Mouse (Mus musculus): ENCODE results near the gene Snx29. TPM values are rescaled to one million over a fixed set of nuclear protein-coding genes. Genes with fewer than 3 reads are reported as not detected.
"Not testable (repeated sequence)": the region's sequence is repeated elsewhere in the genome, so short reads cannot be mapped to it uniquely, and the experiment has no call there.

Snx29 gene
- polyA plus RNA-seq, 1 experiment = 24.4 TPM

GRCm38 (mm10) chr16:11331030-11331429, 8.3 kb downstream of the Snx29 start:
- 85% methylated on average over 1 of the region's 1 CpGs for WGBS
- H3K4me3 ChIP-seq (replicated peaks; ENCODE audit: control insufficient read depth, low read depth, low read length) = no peak overlapping the region
- no peak for TF ChIP-seq POLR2A (IDR thresholded peaks at IDR 0.05; ENCODE audit: borderline replicate concordance, control insufficient read depth, low read depth, low read length)
- TF ChIP-seq CTCF (IDR thresholded peaks at IDR 0.05; ENCODE audit: control insufficient read depth, insufficient read depth, low read length) = no peak
- H3K27ac ChIP-seq (ENCODE audit: control insufficient read depth, insufficient read depth, low read depth, low read length, poor library complexity) = no peak overlapping the region
- H3K4me1 ChIP-seq (ENCODE audit: control insufficient read depth, insufficient read depth, low read length) = no peaks in the 10 kb centered on the region; the same call in 1 of the 2 replicates

- Histone ChIP-seq H3K4me1 (ENCODE audit: control insufficient read depth, insufficient read depth, low read length) (peaks cover 1% of the 10 kb centered on the region; the same call in 1 of the 2 replicates), H3K27ac (ENCODE audit: control insufficient read depth, insufficient read depth, low read depth, low read length, poor library complexity) (no peak overlapping the region), H3K4me3 (replicated peaks; ENCODE audit: control insufficient read depth, low read depth, low read length) (no peak overlapping the region)
- no peak for TF ChIP-seq POLR2A (IDR thresholded peaks at IDR 0.05; ENCODE audit: borderline replicate concordance, control insufficient read depth, low read depth, low read length)
- TF ChIP-seq CTCF (IDR thresholded peaks at IDR 0.05; ENCODE audit: control insufficient read depth, insufficient read depth, low read length) = no peak
- WGBS = 52% methylated on average over 4 of the region's 4 CpGs
These were observed 20.6 kb downstream of the Snx29 start for GRCm38 (mm10) chr16:11343292-11343815.

GRCm38 (mm10) chr16:11351903-11352302, 29.2 kb downstream of the Snx29 start:
- no peaks in the 10 kb centered on the region for H3K4me1 ChIP-seq (ENCODE audit: control insufficient read depth, insufficient read depth, low read length)
- TF ChIP-seq CTCF (IDR thresholded peaks at IDR 0.05; ENCODE audit: control insufficient read depth, insufficient read depth, low read length) (no peak), POLR2A (IDR thresholded peaks at IDR 0.05; ENCODE audit: borderline replicate concordance, control insufficient read depth, low read depth, low read length) (no peak)
- H3K27ac ChIP-seq (ENCODE audit: control insufficient read depth, insufficient read depth, low read depth, low read length, poor library complexity) = no peak overlapping the region
- 63% methylated on average over 7 of the region's 7 CpGs for WGBS
- H3K4me3 ChIP-seq (replicated peaks; ENCODE audit: control insufficient read depth, low read depth, low read length) = no peak overlapping the region

DNA sequence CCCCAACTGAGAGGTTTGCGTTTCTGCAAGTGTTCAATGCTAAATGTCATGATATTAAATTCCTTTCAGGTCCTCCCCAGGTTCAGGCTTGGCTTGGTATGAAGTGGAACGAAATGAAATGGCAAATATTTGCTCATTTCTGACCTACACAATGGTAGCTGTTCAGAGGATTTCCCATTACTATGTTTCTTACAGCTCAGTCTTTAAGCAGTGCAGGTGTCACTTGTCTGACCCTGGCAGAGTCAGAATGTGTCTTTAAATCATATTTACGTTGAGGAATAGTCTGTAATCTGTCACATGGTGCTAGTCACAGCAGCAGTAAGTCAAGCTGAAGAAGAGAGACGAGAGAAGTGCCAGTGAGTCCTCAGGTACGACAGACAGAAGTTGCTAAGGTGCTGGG, 36.5 kb downstream of the Snx29 start:
- no peak for TF ChIP-seq CTCF (IDR thresholded peaks at IDR 0.05; ENCODE audit: control insufficient read depth, insufficient read depth, low read length)
- TF ChIP-seq POLR2A (IDR thresholded peaks at IDR 0.05; ENCODE audit: borderline replicate concordance, control insufficient read depth, low read depth, low read length) = no peak
- no peak overlapping the region for H3K27ac ChIP-seq (ENCODE audit: control insufficient read depth, insufficient read depth, low read depth, low read length, poor library complexity)
- 76% methylated on average over 5 of the region's 5 CpGs for WGBS

DNA sequence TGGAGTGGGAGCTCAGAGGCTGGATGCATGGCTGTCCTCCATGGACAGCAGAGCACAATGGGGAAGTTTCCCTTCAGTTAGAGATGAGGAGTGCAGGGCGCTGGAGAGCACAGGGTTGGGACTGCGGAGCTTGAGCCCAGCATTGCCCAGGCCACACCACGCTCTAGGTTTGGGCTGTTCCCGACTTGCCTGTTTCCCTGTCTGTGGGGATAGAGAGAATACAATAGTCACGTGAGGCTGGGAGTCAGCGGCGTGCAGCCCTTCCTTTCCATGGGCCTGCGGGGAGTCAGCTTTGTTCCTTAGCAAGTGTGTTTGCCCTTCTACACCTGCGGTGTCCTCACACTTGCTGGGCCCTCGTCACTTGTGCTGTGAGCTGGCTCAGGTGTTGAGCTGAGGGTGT, 37.2 kb downstream of the Snx29 start:
- 91% methylated on average over 10 of the region's 10 CpGs for WGBS
- Histone ChIP-seq H3K27ac (ENCODE audit: control insufficient read depth, insufficient read depth, low read depth, low read length, poor library complexity) (no peak overlapping the region), H3K4me3 (replicated peaks; ENCODE audit: control insufficient read depth, low read depth, low read length) (no peak overlapping the region), H3K4me1 (ENCODE audit: control insufficient read depth, insufficient read depth, low read length) (no peaks in the 10 kb centered on the region)
- TF ChIP-seq POLR2A (IDR thresholded peaks at IDR 0.05; ENCODE audit: borderline replicate concordance, control insufficient read depth, low read depth, low read length) = no peak
- TF ChIP-seq CTCF (IDR thresholded peaks at IDR 0.05; ENCODE audit: control insufficient read depth, insufficient read depth, low read length) = no peak

More for the DNA sequence above, 36.5 kb downstream of the Snx29 start:
- H3K4me3 ChIP-seq (replicated peaks; ENCODE audit: control insufficient read depth, low read depth, low read length) = no peak overlapping the region
- no peaks in the 10 kb centered on the region for H3K4me1 ChIP-seq (ENCODE audit: control insufficient read depth, insufficient read depth, low read length)

DNA sequence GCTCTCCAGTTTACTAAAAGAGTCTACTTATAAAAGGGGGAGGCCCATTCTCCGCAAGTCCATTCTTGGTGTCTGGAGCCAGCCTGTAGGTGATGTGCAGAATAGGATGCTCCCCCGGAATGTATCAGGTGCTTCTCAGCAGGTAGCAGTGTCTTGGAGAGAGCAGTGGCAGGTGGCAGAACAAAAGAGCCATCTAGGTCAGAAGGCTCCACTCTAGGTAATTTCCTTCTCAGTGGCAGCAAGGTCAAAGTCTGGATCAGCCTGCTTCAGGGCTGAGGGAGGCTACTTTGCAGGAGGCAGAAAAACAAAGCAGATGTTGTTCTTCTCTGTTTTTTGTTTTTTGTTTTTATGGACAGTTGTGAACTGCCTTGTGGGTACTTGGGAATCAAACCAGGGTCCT, 37.9 kb downstream of the Snx29 start:
- not testable (repeated sequence) for H3K27ac ChIP-seq (ENCODE audit: control insufficient read depth, insufficient read depth, low read depth, low read length, poor library complexity); H3K4me1 ChIP-seq (ENCODE audit: control insufficient read depth, insufficient read depth, low read length); H3K4me3 ChIP-seq (replicated peaks; ENCODE audit: control insufficient read depth, low read depth, low read length)
- WGBS = 86% methylated on average over 2 of the region's 2 CpGs

DNA sequence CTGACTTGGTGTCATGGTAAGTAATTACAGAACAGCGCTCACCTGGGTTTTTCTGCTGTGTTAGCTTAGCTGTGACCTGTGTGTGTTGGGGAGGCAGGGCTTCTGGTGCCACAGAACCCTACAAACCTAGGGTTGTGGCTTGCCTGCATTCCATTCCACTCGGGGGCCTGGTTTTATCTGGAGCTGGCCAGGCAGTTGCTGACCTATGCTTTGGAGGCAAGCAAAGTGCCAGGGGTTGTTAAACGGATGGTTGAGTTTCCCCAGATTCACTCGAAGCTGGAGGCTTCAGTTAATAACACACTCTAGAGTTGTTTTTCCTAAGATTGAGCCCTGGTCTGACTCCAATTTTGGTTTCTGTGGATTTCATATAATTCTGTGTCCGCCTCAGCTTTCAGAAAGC, 42.9 kb downstream of the Snx29 start:
- TF ChIP-seq CTCF (IDR thresholded peaks at IDR 0.05; ENCODE audit: control insufficient read depth, insufficient read depth, low read length) = no peak
- no peak for TF ChIP-seq POLR2A (IDR thresholded peaks at IDR 0.05; ENCODE audit: borderline replicate concordance, control insufficient read depth, low read depth, low read length)
- H3K4me1 ChIP-seq (ENCODE audit: control insufficient read depth, insufficient read depth, low read length) = peaks cover 2% of the 10 kb centered on the region; the same call in 1 of the 2 replicates
- 84% methylated on average over 5 of the region's 5 CpGs for WGBS
- no peak overlapping the region for H3K4me3 ChIP-seq (replicated peaks; ENCODE audit: control insufficient read depth, low read depth, low read length)
- H3K27ac ChIP-seq (ENCODE audit: control insufficient read depth, insufficient read depth, low read depth, low read length, poor library complexity) = no peak overlapping the region

GRCm38 (mm10) chr16:11366851-11367250, 44.1 kb downstream of the Snx29 start:
- no peak overlapping the region for H3K27ac ChIP-seq (ENCODE audit: control insufficient read depth, insufficient read depth, low read depth, low read length, poor library complexity)
- no peak overlapping the region for H3K4me3 ChIP-seq (replicated peaks; ENCODE audit: control insufficient read depth, low read depth, low read length)
- H3K4me1 ChIP-seq (ENCODE audit: control insufficient read depth, insufficient read depth, low read length) = peaks cover 2% of the 10 kb centered on the region; the same call in 1 of the 2 replicates
- 59% methylated on average over 1 of the region's 1 CpGs for whole genome bisulfite sequencing
- no peak for TF ChIP-seq CTCF (IDR thresholded peaks at IDR 0.05; ENCODE audit: control insufficient read depth, insufficient read depth, low read length)
- TF ChIP-seq POLR2A (IDR thresholded peaks at IDR 0.05; ENCODE audit: borderline replicate concordance, control insufficient read depth, low read depth, low read length) = no peak

- peaks cover 2% of the 10 kb centered on the region; the same call in 1 of the 2 replicates for H3K4me1 ChIP-seq (ENCODE audit: control insufficient read depth, insufficient read depth, low read length)
- TF ChIP-seq CTCF (IDR thresholded peaks at IDR 0.05; ENCODE audit: control insufficient read depth, insufficient read depth, low read length) = no peak
- TF ChIP-seq POLR2A (IDR thresholded peaks at IDR 0.05; ENCODE audit: borderline replicate concordance, control insufficient read depth, low read depth, low read length) = no peak
- WGBS = 87% methylated on average over 3 of the region's 3 CpGs
- no peak overlapping the region for H3K27ac ChIP-seq (ENCODE audit: control insufficient read depth, insufficient read depth, low read depth, low read length, poor library complexity)
- H3K4me3 ChIP-seq (replicated peaks; ENCODE audit: control insufficient read depth, low read depth, low read length) = no peak overlapping the region
These were observed 45.7 kb downstream of the Snx29 start for GRCm38 (mm10) chr16:11368412-11368811.
